Mouse (Mus musculus) MEL (cell line): ENCODE data around the gene Bdkrb2. TPM values are rescaled to one million over a fixed set of nuclear protein-coding genes. Genes with fewer than 3 reads are reported as not detected.

Source experiments
- DNase-seq: peaks from one replicate; pipeline ENCODE4 v3.0.0; 2011; ENCODE audit warnings: low read depth, low spot score
- H3K27ac ChIP-seq: 2 replicates; pipeline ENCODE4 v1.5.1; 2012; ENCODE audit warnings: low read depth, mild to moderate bottlenecking, control low read depth, low read length, moderate library complexity; ENCODE audit not compliant: control insufficient read depth
- H3K27me3 ChIP-seq, 2 experiments: fragments of 150-350 bp in 1 of 2; sonication (generic) in 1 of 2; 2 replicates each; pipeline ENCODE4 v1.6.1; 2012; ENCODE audit warnings: low read length in 2 of 2, mild to moderate bottlenecking in 2 of 2, improper control_type of control experiment in 1 of 2, moderate library complexity in 1 of 2; ENCODE audit not compliant: insufficient read depth in 2 of 2, control insufficient read depth in 1 of 2
- H3K36me3 ChIP-seq, 2 experiments: 2 replicates each; pipeline ENCODE4 v1.6.1; 2012 to 2014; ENCODE audit warnings: low read length in 2 of 2, improper control_type of control experiment in 1 of 2, inconsistent platforms in 1 of 2, mild to moderate bottlenecking in 1 of 2; ENCODE audit not compliant: insufficient read depth in 2 of 2, control insufficient read depth in 1 of 2
- H3K4me1 ChIP-seq, 2 experiments: fragments of 150-350 bp in 1 of 2; sonication (generic) in 1 of 2; 2 replicates each; pipeline ENCODE4 v1.6.1; 2012; ENCODE audit warnings: low read length in 2 of 2, improper control_type of control experiment in 1 of 2, mild to moderate bottlenecking in 1 of 2; ENCODE audit not compliant: insufficient read depth in 2 of 2, control insufficient read depth in 1 of 2
- H3K4me3 ChIP-seq, 2 experiments: fragments of 150-350 bp in 1 of 2; sonication (generic) in 1 of 2; 2 replicates each; pipeline ENCODE4 v1.5.1; 2012; ENCODE audit warnings: low read depth in 2 of 2, low read length in 2 of 2, mild to moderate bottlenecking in 2 of 2, moderate library complexity in 2 of 2, control low read depth in 1 of 2, improper control_type of control experiment in 1 of 2; ENCODE audit not compliant: control insufficient read depth in 1 of 2, insufficient read depth in 1 of 2
- H3K79me2 ChIP-seq: 2 replicates; pipeline ENCODE4 v1.6.1; 2012; ENCODE audit warnings: mild to moderate bottlenecking, low read length, moderate library complexity; ENCODE audit not compliant: control insufficient read depth, poor library complexity, insufficient read depth
- H3K9ac ChIP-seq: 2 replicates; pipeline ENCODE4 v1.6.1; 2012; ENCODE audit warnings: low read depth, mild to moderate bottlenecking, control low read depth, low read length, moderate library complexity; ENCODE audit not compliant: control insufficient read depth, poor library complexity, severe bottlenecking
- H3K9me3 ChIP-seq: fragments of 150-350 bp; sonication (generic); replicated peaks from 2 replicates; pipeline ENCODE4 v1.6.1; 2012; ENCODE audit warnings: mild to moderate bottlenecking, low read length, improper control_type of control experiment, moderate library complexity; ENCODE audit not compliant: insufficient read depth
- BHLHE40 ChIP-seq: IDR thresholded peaks from 2 replicates; pipeline ENCODE4 v1.6.1; 2012; ENCODE audit warnings: low read depth, mild to moderate bottlenecking, inconsistent platforms, low read length, improper control_type of control experiment, borderline replicate concordance
- CHD1 ChIP-seq: IDR thresholded peaks from 2 replicates; pipeline ENCODE4 v1.6.1; 2012; ENCODE audit warnings: low read depth, mild to moderate bottlenecking, inconsistent platforms, low read length, improper control_type of control experiment
- CHD2 ChIP-seq: IDR thresholded peaks from 2 replicates; pipeline ENCODE4 v1.6.1; 2011; ENCODE audit warnings: low read length, improper control_type of control experiment
- CTCF ChIP-seq, 3 experiments: IDR thresholded peaks in 2 of 3; conservative IDR thresholded peaks in 1 of 3; 2 replicates each; pipeline ENCODE4 v1.5.1; 2011 to 2012; ENCODE audit warnings: low read length in 3 of 3, low read depth in 2 of 3, mild to moderate bottlenecking in 2 of 3, improper control_type of control experiment in 1 of 3, inconsistent platforms in 1 of 3, mixed read lengths in 1 of 3, moderate library complexity in 1 of 3; ENCODE audit not compliant: control insufficient read depth in 1 of 3, insufficient read depth in 1 of 3, poor library complexity in 1 of 3, severe bottlenecking in 1 of 3
- ELF1 ChIP-seq: IDR thresholded peaks from 2 replicates; pipeline ENCODE4 v1.6.1; 2014; ENCODE audit warnings: low read depth, mild to moderate bottlenecking, inconsistent platforms, low read length, improper control_type of control experiment, moderate library complexity
- ETS1 ChIP-seq: IDR thresholded peaks from 2 replicates; pipeline ENCODE4 v1.6.1; 2012; ENCODE audit warnings: low read depth, mild to moderate bottlenecking, inconsistent platforms, low read length, improper control_type of control experiment, moderate library complexity
- GABPA ChIP-seq: IDR thresholded peaks from 2 replicates; pipeline ENCODE4 v1.6.1; 2012; ENCODE audit warnings: low read depth, mild to moderate bottlenecking, inconsistent platforms, low read length, improper control_type of control experiment, moderate library complexity
- GATA1 ChIP-seq: IDR thresholded peaks from 2 replicates; pipeline ENCODE4 v1.6.1; 2011; ENCODE audit warnings: low read depth, low read length, improper control_type of control experiment
- MAFK ChIP-seq: IDR thresholded peaks from 2 replicates; pipeline ENCODE4 v1.6.1; 2011; ENCODE audit warnings: low read depth, mild to moderate bottlenecking, low read length, improper control_type of control experiment, borderline replicate concordance
- MAX ChIP-seq: IDR thresholded peaks from 2 replicates; pipeline ENCODE4 v1.6.1; 2011; ENCODE audit warnings: low read length, improper control_type of control experiment
- MAZ ChIP-seq: IDR thresholded peaks from 2 replicates; pipeline ENCODE4 v1.6.1; 2012; ENCODE audit warnings: low read depth, mild to moderate bottlenecking, inconsistent platforms, low read length, improper control_type of control experiment
- MEF2A ChIP-seq: IDR thresholded peaks from 2 replicates; pipeline ENCODE4 v1.6.1; 2014; ENCODE audit warnings: low read depth, mild to moderate bottlenecking, inconsistent platforms, low read length, improper control_type of control experiment; ENCODE audit not compliant: poor library complexity, insufficient replicate concordance, severe bottlenecking; ENCODE audit errors: extremely low read depth
- MYB ChIP-seq: IDR thresholded peaks from 2 replicates; pipeline ENCODE4 v1.6.1; 2011; ENCODE audit warnings: mild to moderate bottlenecking, low read depth, low read length, improper control_type of control experiment
- MYC ChIP-seq: IDR thresholded peaks from 2 replicates; pipeline ENCODE4 v1.6.1; 2011; ENCODE audit warnings: low read depth, mild to moderate bottlenecking, low read length, improper control_type of control experiment, moderate library complexity
- NELFE ChIP-seq: IDR thresholded peaks from 2 replicates; pipeline ENCODE4 v1.6.1; 2011; ENCODE audit warnings: low read depth, low read length, improper control_type of control experiment
- POLR2A ChIP-seq, 2 experiments: IDR thresholded peaks; 2 replicates each; pipeline ENCODE4 v1.6.1; 2011 to 2012; ENCODE audit warnings: low read length in 2 of 2, mild to moderate bottlenecking in 2 of 2, control low read depth in 1 of 2, improper control_type of control experiment in 1 of 2, low read depth in 1 of 2, moderate library complexity in 1 of 2; ENCODE audit not compliant: control insufficient read depth in 1 of 2, insufficient read depth in 1 of 2, poor library complexity in 1 of 2
- RAD21 ChIP-seq: IDR thresholded peaks from 2 replicates; pipeline ENCODE4 v1.6.1; 2011; ENCODE audit warnings: mild to moderate bottlenecking, low read depth, low read length, improper control_type of control experiment
- RCOR1 ChIP-seq: IDR thresholded peaks from 2 replicates; pipeline ENCODE4 v1.6.1; 2012; ENCODE audit warnings: low read depth, mild to moderate bottlenecking, inconsistent platforms, low read length, improper control_type of control experiment
- TAL1 ChIP-seq: IDR thresholded peaks from 2 replicates; pipeline ENCODE4 v1.6.1; 2012; ENCODE audit warnings: mild to moderate bottlenecking, inconsistent platforms, low read length, moderate library complexity, mixed read lengths
- TBP ChIP-seq: IDR thresholded peaks from 2 replicates; pipeline ENCODE4 v1.8.0; 2011; ENCODE audit warnings: low read depth, low read length, improper control_type of control experiment
- TCF12 ChIP-seq: IDR thresholded peaks from 2 replicates; pipeline ENCODE4 v1.6.1; 2014; ENCODE audit warnings: low read depth, mild to moderate bottlenecking, inconsistent platforms, low read length, improper control_type of control experiment, moderate library complexity
- USF2 ChIP-seq, 2 experiments: IDR thresholded peaks; 2 replicates each; pipeline ENCODE4 v1.6.1; 2011 to 2012; ENCODE audit warnings: improper control_type of control experiment in 2 of 2, low read length in 2 of 2, borderline replicate concordance in 1 of 2, inconsistent platforms in 1 of 2, low read depth in 1 of 2, mild to moderate bottlenecking in 1 of 2; ENCODE audit not compliant: insufficient read depth in 1 of 2
- ZC3H11A ChIP-seq: IDR thresholded peaks from 2 replicates; pipeline ENCODE4 v1.6.1; 2012; ENCODE audit warnings: low read depth, mild to moderate bottlenecking, inconsistent platforms, low read length, improper control_type of control experiment
- ZKSCAN1 ChIP-seq: IDR thresholded peaks from 2 replicates; pipeline ENCODE4 v1.6.1; 2012; ENCODE audit warnings: low read depth, mild to moderate bottlenecking, inconsistent platforms, low read length, improper control_type of control experiment, moderate library complexity
- ZMIZ1 ChIP-seq: IDR thresholded peaks from 2 replicates; pipeline ENCODE4 v1.6.1; 2012; ENCODE audit warnings: low read depth, mild to moderate bottlenecking, inconsistent platforms, low read length, improper control_type of control experiment, moderate library complexity
- polyA plus RNA-seq, 2 experiments: library from polyadenylated mRNA; stranded (reverse) in 1 of 2; unstranded in 1 of 2; fragments of >175 nt in 1 of 2; fragments of >200 nt in 1 of 2; gene quantifications; 2 replicates each; pipeline versions ENCODE4 v1.2.1 to v1.2.4; 2012; ENCODE audit warnings: low replicate concordance in 2 of 2, low read depth in 1 of 2; ENCODE audit not compliant: insufficient read length in 2 of 2, insufficient read depth in 1 of 2, missing spikeins in 1 of 2
- total RNA-seq: library from RNA; depleted of rRNA; stranded (reverse); fragments of 300-350 nt; gene quantifications from 2 replicates; pipeline ENCODE4 v1.2.3, GENCODE M21; 2012

Bdkrb2 gene
- total and polyA plus RNA-seq, 3 experiments: not detected

GRCm38 (mm10) chr12:105546538-105546937, 16.5 kb upstream of the Bdkrb2 start:
- H3K9me3 ChIP-seq: no peaks in the 10 kb centered on the region
- no peaks in the 10 kb centered on the region for H3K79me2 ChIP-seq
- H3K4me1 ChIP-seq: no peaks in the 10 kb centered on the region
- H3K4me3 ChIP-seq: no peak overlapping the region
- no peak overlapping the region for H3K9ac ChIP-seq
- no peak for DNase-seq
- H3K27me3 ChIP-seq: no peaks in the 10 kb centered on the region; a peak in 1 of 4 replicates
- no peaks in the 10 kb centered on the region for H3K36me3 ChIP-seq
- TF ChIP-seq GABPA (no peak), CHD2 (no peak), ELF1 (no peak), MEF2A (no peak), ZKSCAN1 (no peak), POLR2A (IDR thresholded peaks at IDR 0.05; ENCODE audit: control insufficient read depth in 1 of 2, insufficient read depth in 1 of 2, low read depth in 1 of 2, low read length in 2 of 2, poor library complexity in 1 of 2) (no peak), TCF12 (no peak), ZC3H11A (no peak), CTCF (IDR thresholded peaks at IDR 0.05 in 2 of 3, conservative IDR thresholded peaks at IDR 0.05 in 1 of 3; ENCODE audit: control insufficient read depth in 1 of 3, insufficient read depth in 1 of 3, low read depth in 2 of 3, low read length in 3 of 3, poor library complexity in 1 of 3, severe bottlenecking in 1 of 3) (no peak), GATA1 (no peak), TBP (no peak), RAD21 (no peak), USF2 (IDR thresholded peaks at IDR 0.05; ENCODE audit: borderline replicate concordance in 1 of 2, insufficient read depth in 1 of 2, low read depth in 1 of 2, low read length in 2 of 2) (no peak)
- H3K27ac ChIP-seq: no peak overlapping the region

- Histone ChIP-seq H3K27me3 (no peaks in the 10 kb centered on the region; a peak in 1 of 4 replicates), H3K9me3 (no peaks in the 10 kb centered on the region), H3K79me2 (no peaks in the 10 kb centered on the region), H3K27ac (no peak overlapping the region), H3K9ac (no peak overlapping the region), H3K4me3 (no peak overlapping the region), H3K4me1 (no peaks in the 10 kb centered on the region), H3K36me3 (no peaks in the 10 kb centered on the region)
- no peak for DNase-seq
- TF ChIP-seq ELF1 (no peak), MAX (no peak), MAZ (no peak), MYC (no peak), BHLHE40 (no peak), MYB (no peak), CHD1 (no peak), MEF2A (no peak), TCF12 (no peak), ZMIZ1 (no peak), CHD2 (no peak), RCOR1 (no peak), NELFE (no peak), ETS1 (no peak), TAL1 (no peak), MAFK (no peak), POLR2A (IDR thresholded peaks at IDR 0.05; ENCODE audit: control insufficient read depth in 1 of 2, insufficient read depth in 1 of 2, low read depth in 1 of 2, low read length in 2 of 2, poor library complexity in 1 of 2) (no peak)
Measured at GRCm38 (mm10) chr12:105547151-105547550, 15.9 kb upstream of the Bdkrb2 start.
